Mouse (Mus musculus): Measurements from ENCODE around the gene Ints5.

The Ints5 gene

GRCm38 (mm10) chr19:8886916-8887584 is 5.8 kb upstream of the Ints5 start:
- intact Hi-C loops (cut with DNase I) = no loop called here

- intact Hi-C loops (cut with DNase I) = no loop called here
Measured at GRCm38 (mm10) chr19:8887585-8888463, 5.0 kb upstream of the Ints5 start.

GRCm38 (mm10) chr19:8888511-8889385 is 4.1 kb upstream of the Ints5 start, which contains the start of the genes 1810009A15Rik and Gm49416:
1810009A15Rik (plus strand) TSS chr19:8888853.
Gm49416 (plus strand) TSS chr19:8888926.
- intact Hi-C loops (cut with DNase I) = no loop called here

- intact Hi-C loops (cut with DNase I) = loop anchor here (5.0 kb wide), 1 partner anchor 42 kb away; no protein-coding TSS in a partner anchor
Measured at GRCm38 (mm10) chr19:8895397-8895960, 2.7 kb downstream of the Ints5 start.

- intact Hi-C loops (cut with DNase I) = loop anchor here (5.0 kb wide), 1 partner anchor 41 kb away; no protein-coding TSS in a partner anchor
Measured at GRCm38 (mm10) chr19:8896231-8896630, 3.4 kb downstream of the Ints5 start.

- intact Hi-C loops (cut with DNase I) = loop anchor here (5.0 kb wide), 1 partner anchor 40 kb away; no protein-coding TSS in a partner anchor
Measured at GRCm38 (mm10) chr19:8897211-8897864, 4.5 kb downstream of the Ints5 start.

GRCm38 (mm10) chr19:8897865-8898495 is 5.2 kb downstream of the Ints5 start, which contains the start of gene Ganab:
Ganab (plus strand) TSS chr19:8898071.
- intact Hi-C loops (cut with DNase I) = loop anchor here (5.0 kb wide), 1 partner anchor 39 kb away; no protein-coding TSS in a partner anchor

- intact Hi-C loops (cut with DNase I) = loop anchor here (5.0 kb wide), 1 partner anchor 39 kb away; no protein-coding TSS in a partner anchor
Measured at GRCm38 (mm10) chr19:8898576-8898975, 5.8 kb downstream of the Ints5 start.

GRCm38 (mm10) chr19:8899079-8899478 is 6.3 kb downstream of the Ints5 start:
- intact Hi-C loops (cut with DNase I) = loop anchor here (5.0 kb wide), 1 partner anchor 38 kb away; no protein-coding TSS in a partner anchor

GRCm38 (mm10) chr19:8903412-8903811 is 10.6 kb downstream of the Ints5 start:
- intact Hi-C loops (cut with DNase I) = no loop called here

- intact Hi-C loops (cut with DNase I) = loop anchor here (5.0 kb wide), 1 partner anchor 46 kb away; no protein-coding TSS in a partner anchor
Measured at GRCm38 (mm10) chr19:8908531-8908930, 15.7 kb downstream of the Ints5 start.

- intact Hi-C loops (cut with DNase I) = no loop called here
Measured at GRCm38 (mm10) chr19:8911810-8912209, 19.0 kb downstream of the Ints5 start.

- intact Hi-C loops (cut with DNase I) = no loop called here
Measured at GRCm38 (mm10) chr19:8914212-8914611, 21.4 kb downstream of the Ints5 start.

- intact Hi-C loops (cut with DNase I) = no loop called here
Measured at GRCm38 (mm10) chr19:8919000-8919399, 26.2 kb downstream of the Ints5 start.

- intact Hi-C loops (cut with DNase I) = no loop called here
Measured at GRCm38 (mm10) chr19:8919684-8920072, 26.9 kb downstream of the Ints5 start.

GRCm38 (mm10) chr19:8920073-8920736 is 27.4 kb downstream of the Ints5 start, which contains the start of gene B3gat3:
B3gat3 (plus strand) TSS chr19:8920374.
- intact Hi-C loops (cut with DNase I) = no loop called here

- intact Hi-C loops (cut with DNase I) = no loop called here
Measured at GRCm38 (mm10) chr19:8920836-8921291, 28.1 kb downstream of the Ints5 start.

- intact Hi-C loops (cut with DNase I) = no loop called here
Measured at GRCm38 (mm10) chr19:8921741-8922140, 28.9 kb downstream of the Ints5 start.

GRCm38 (mm10) chr19:8926766-8927165 is 34.0 kb downstream of the Ints5 start:
- intact Hi-C loops (cut with DNase I) = no loop called here
